Mouse (Mus musculus): ENCODE results near the gene Gm10320.

Gm10320 gene

DNA sequence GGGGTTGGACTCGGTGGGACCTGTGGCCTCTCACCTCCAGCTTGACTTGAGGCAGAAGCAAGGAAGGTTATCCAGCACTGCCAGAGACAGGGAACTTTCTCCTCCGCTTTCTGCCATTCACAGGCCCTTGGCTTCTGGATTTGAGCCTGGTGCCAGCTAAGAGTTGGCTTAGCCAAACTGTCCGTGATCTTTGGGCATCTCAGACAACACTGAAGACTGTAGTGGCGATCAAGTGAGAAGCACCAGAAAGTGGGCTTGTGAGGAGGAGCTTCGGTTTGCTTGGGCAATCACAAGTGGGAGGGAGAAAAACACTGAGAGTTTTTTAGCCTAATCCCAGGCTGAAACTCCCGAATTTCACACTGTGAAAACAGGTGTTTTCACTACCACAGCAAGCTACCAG lies 14.2 kb upstream of the Gm10320 start:
- CTCF ChIA-PET, result interaction anchor here in 2 of 4 experiments (0.6 to 0.8 kb wide), 2 partner anchors 11 to 83 kb away, joined by 3 read pairs; no protein-coding TSS in a partner anchor
- POLR2A ChIA-PET, result interaction anchor here in 1 of 4 experiments (0.6 to 2.0 kb wide), 3 partner anchors 21 to 66 kb away, joined by 4 to 12 read pairs (median 4); no protein-coding TSS in a partner anchor

DNA sequence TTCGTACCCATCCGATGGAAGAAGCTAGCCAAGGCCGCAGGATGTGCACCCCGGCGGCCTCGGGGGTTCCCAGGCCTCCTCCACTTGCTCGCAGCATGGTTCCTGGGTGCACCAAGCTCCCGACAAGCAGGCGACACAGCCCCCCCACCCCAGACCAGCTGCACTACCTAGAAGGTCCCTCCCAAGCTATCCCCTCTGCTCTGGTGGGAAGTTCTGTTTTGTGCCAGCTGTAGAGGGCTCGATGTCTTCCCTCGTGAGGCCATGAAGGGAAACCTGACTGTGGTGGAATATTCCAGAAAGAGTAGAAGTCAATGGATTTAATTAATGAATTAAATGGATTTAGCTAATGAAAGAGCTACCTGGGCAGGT lies 13.7 kb upstream of the Gm10320 start:
- CTCF ChIA-PET, result interaction anchor here in 2 of 4 experiments (0.6 to 0.8 kb wide), 2 partner anchors 12 to 83 kb away, joined by 3 read pairs; no protein-coding TSS in a partner anchor
- POLR2A ChIA-PET, result interaction anchor here in 1 of 4 experiments (0.6 to 2.0 kb wide), 4 partner anchors 12 to 67 kb away, joined by 3 to 12 read pairs (median 4); no protein-coding TSS in a partner anchor

DNA sequence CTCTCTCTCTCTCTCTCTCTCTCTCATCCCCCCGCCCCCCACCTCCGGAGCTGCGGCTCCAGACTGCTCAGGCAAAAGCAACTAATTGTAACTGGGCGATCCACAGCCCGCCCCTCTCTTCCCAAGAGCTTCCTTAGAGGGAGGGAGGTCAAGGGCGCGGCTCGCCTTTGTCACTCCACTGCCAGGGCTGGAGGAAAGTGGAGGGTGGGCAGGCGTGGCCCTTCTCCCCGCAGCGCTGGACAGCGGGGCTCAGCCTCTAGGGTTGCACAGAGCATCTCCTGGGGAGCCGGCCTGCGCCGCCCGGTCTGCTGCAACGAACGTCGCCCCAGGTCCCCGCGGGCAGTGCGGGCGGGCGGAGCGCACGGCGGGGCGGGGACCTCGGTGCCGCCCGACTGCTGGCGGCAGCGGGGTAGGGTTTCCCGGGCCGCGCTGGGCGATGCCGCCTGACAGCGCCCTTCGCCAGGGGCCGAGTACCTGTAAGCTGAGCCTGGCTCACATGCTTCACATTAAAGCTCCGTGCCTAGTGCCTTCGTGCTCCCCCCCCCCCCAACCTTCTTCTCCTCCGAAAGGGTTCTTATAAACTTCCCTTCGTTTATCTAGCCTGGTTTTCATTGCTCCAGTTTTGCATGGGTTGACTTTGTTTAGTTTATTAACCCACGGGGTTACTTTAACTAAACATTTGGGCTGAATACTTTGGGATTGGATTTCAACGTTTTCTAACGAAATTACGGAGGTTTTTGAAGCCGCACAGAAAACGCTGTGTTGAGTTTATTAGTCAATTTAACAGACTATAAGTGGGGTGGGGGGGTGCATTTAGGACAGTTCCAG lies 13.1 kb upstream of the Gm10320 start:
- CTCF ChIA-PET, result interaction anchor here (0.5 to 1.4 kb wide), 8 partner anchors 56 to 924 kb away, joined by 3 to 9 read pairs (median 4); no protein-coding TSS in a partner anchor
- POLR2A ChIA-PET, result interaction anchor here in 3 of 4 experiments (0.5 to 2.8 kb wide), 12 partner anchors 12 to 1453 kb away, joined by 3 to 12 read pairs (median 4); no protein-coding TSS in a partner anchor

DNA sequence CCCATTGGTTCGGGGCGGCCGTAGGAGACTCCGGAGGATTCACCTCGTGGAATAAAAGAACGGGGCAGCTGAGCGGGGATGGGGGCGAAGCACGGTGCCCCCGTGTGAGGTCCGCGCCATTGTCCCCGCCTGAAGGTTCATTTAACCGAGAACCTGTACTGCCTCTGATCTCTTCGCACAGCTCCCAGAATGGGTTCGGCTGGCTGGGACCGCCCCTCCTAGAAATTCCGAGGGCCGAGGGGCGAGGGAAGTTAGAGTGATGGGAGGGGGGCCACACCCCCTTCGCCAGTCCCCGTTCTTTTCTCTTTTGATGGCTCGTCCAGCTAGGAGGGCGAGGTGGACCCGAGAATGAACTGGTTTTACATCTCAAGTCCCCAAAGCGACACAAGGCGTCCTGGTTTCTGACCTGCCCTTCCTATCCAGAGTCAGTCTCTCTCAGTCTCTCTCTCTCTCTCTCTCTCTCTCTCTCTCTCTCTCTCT lies 12.4 kb upstream of the Gm10320 start:
- CTCF ChIA-PET, result interaction anchor here (0.5 to 1.4 kb wide), 8 partner anchors 9 to 924 kb away, joined by 3 to 9 read pairs (median 4); no protein-coding TSS in a partner anchor
- POLR2A ChIA-PET, result interaction anchor here in 2 of 4 experiments (0.6 to 2.8 kb wide), 8 partner anchors 13 to 1453 kb away, joined by 3 to 12 read pairs (median 4); no protein-coding TSS in a partner anchor

DNA sequence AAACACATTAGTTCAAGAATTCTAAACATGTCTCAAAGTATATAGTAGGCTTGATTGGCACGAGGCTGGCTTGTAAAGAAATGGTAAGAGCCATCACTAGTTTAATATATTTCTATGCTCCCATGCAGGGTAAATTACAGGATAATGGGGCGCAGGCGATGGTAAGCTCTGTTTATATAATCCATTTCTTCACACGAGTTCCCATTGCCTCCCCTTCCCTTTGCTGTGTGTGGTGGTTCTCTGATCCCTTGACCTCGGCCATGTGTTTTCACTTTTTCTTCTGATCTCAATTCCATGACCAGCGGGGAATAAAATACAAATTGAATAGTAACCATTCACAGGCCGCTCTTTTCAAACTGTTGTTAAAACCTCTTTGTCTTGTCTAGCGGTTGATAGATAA lies 11.8 kb upstream of the Gm10320 start:
- ChIA-PET CTCF (no interaction called here), POLR2A (interaction anchor here in 1 of 4 experiments (2.8 kb wide), 1 partner anchor 152 kb away, joined by 7 read pairs; no protein-coding TSS in a partner anchor)

DNA sequence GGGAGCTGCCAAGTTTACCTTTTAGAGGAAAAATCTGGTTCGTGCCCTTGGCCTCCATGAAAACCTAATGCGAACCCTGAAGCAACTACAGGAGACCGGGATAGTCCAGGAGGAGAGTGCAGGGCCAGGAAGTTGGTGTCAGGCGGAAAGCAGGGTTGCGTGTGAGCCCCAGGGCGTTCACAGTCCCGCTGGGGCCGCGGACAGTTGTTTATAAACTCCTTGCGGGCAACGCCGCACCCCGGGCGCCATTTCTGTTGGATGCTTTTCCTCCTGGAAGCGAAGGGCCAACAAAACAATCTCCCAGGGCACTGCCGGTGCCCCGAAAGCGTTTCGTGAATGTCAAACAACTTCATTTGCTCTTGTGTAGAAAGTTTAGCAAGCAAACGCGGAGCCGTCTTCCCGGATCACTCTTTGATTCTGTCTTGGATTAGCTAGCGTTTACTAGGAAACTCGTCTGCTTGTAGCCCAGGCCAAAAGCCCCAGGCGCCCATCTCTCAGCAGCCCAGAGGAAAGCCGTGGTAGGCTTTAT lies 11.1 kb upstream of the Gm10320 start:
- ChIA-PET CTCF (interaction anchor here in 1 of 4 experiments (1.0 kb wide), 1 partner anchor 15 kb away, joined by 3 read pairs; no protein-coding TSS in a partner anchor), POLR2A (interaction anchor here in 1 of 4 experiments (1.3 to 2.8 kb wide), 2 partner anchors 111 to 152 kb away, joined by 4 to 7 read pairs; no protein-coding TSS in a partner anchor)

DNA sequence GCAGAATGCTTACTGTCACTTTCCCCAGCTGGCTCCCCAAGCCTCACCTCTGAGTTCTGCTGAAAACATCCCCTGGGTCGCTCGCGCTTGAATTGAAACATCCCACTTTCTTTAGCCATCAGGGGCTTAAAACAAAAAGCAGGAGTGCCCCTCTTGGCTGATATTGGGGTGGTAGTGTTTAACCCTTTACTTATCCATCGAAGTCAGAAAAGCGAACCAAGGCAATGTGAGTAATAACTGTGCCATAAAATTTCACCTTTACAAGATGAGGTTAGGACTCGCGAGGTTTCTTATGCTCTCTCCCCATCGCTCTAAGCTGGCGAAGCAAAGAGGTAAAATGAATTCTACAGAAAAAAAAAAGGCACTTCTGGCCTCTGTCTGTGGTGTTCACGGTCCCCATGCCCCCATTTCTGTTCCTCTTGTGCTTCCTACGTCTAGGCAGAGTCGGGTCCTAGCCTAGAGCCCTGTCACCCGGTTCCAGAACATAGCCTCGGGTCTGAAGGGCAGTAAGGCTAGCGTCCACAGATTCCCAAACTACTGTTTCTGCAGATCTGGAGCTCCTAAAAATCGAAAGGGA lies 10.5 kb upstream of the Gm10320 start:
- ChIA-PET POLR2A (interaction anchor here in 1 of 4 experiments (1.3 to 2.8 kb wide), 2 partner anchors 111 to 151 kb away, joined by 4 to 7 read pairs; no protein-coding TSS in a partner anchor), CTCF (interaction anchor here in 2 of 4 experiments (0.6 to 1.0 kb wide), 2 partner anchors 16 to 58 kb away, joined by 3 to 4 read pairs; no protein-coding TSS in a partner anchor)

DNA sequence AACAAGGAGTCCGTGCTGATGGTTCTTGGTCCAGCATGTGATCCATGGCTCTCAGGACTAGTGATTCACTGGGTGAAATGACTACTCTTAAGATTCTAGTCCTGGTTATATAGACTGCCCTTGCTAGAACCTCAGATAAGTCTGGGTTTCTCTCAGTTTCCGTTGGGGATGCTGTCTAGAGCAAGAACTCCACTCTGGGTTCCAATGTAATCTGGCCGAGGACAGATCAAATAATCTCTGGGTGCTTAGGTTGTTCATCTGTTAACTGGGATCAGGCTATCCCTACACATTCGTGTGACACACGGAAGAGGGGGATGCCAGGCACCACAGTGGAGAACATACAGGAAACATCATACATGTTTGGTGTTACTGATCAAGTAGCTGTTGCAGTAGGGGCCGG lies 9.5 kb upstream of the Gm10320 start:
- CTCF ChIA-PET, result no interaction called here
- POLR2A ChIA-PET, result interaction anchor here in 1 of 4 experiments (1.0 kb wide), 1 partner anchor 86 kb away, joined by 3 read pairs; no protein-coding TSS in a partner anchor

DNA sequence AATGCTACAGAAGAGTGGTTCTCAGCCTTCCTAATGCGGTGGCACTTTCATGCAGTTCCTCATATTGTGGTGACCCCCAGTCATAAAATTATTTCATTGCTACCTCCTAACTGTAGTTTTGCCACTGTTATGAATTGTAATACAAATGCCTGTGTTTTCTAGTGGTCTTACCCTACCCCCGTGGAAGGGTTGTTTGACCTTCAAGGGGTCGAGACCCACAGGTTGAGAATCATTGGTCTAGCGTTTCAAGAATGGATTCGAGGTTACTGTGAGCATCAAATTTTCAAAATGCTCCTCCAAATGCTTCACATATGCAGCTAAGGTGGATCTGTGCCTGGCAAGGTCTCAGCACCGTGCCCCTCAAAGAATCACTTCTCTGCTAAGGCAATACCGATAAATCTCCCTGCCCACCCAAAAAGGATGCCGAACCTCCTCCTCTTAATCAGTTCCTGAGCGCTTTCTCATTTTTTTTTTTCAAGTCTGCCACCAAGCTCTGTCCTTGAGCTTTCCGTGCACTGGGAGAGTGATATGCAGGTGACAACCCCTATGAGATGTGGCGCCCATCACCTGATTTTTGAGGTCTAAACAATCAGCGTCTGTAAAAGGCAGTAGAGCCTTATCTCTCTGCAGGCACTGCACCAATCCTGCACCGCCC lies 8.8 kb upstream of the Gm10320 start:
- CTCF ChIA-PET, result no interaction called here
- POLR2A ChIA-PET, result interaction anchor here in 1 of 4 experiments (1.0 to 1.5 kb wide), 2 partner anchors 71 to 86 kb away, joined by 3 read pairs; no protein-coding TSS in a partner anchor

DNA sequence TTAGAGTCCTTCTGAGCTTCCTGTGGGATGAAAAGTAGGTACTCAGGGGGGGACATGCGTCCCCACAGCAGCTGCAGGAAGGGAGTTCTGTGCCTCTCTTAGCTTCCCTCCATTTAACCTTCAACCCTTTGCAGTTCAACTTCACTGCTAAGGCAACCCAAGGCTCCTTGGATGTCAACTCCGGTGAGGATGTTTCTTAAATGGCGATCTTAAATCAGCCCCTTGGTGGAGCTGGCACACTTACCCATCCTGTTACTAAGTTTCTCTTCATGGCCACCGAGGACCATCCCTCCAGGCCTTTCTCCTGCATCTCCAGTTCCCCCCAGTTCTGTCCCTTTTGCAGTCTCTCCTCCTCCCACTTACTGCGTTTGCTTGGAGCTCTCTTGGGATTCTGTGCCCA lies 6.8 kb upstream of the Gm10320 start:
- ChIA-PET POLR2A (interaction anchor here in 1 of 4 experiments (0.6 to 0.8 kb wide), 2 partner anchors 63 to 258 kb away, joined by 3 to 4 read pairs; no protein-coding TSS in a partner anchor), CTCF (interaction anchor here (0.5 to 1.8 kb wide), 5 partner anchors 90 to 200 kb away, joined by 3 to 6 read pairs (median 4); no protein-coding TSS in a partner anchor)

DNA sequence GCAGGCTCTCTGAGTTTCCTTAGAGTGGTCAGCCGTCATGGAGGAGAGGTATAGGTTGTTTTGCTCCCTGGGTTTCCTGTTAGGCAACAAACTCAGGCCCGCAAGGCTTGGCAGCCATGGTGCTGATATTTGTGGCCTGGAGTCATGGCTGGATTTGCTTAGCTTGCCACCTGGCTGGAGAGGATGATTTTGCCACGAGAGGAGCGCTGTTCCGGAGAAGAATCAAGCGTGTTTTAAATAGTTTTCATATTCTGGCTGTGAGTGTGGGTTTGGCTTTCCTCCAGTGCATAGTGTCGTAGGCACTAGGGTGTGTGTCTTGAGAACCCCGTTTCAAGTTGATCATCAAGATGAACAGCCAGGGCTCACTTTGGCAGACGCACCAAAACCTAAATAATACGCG lies 6.3 kb upstream of the Gm10320 start:
- ChIA-PET CTCF (interaction anchor here (0.5 to 1.8 kb wide), 8 partner anchors 13 to 1471 kb away, joined by 3 to 6 read pairs (median 4); no protein-coding TSS in a partner anchor), POLR2A (interaction anchor here in 2 of 4 experiments (0.7 to 0.8 kb wide), 2 partner anchors 232 to 258 kb away, joined by 3 to 5 read pairs; no protein-coding TSS in a partner anchor)

DNA sequence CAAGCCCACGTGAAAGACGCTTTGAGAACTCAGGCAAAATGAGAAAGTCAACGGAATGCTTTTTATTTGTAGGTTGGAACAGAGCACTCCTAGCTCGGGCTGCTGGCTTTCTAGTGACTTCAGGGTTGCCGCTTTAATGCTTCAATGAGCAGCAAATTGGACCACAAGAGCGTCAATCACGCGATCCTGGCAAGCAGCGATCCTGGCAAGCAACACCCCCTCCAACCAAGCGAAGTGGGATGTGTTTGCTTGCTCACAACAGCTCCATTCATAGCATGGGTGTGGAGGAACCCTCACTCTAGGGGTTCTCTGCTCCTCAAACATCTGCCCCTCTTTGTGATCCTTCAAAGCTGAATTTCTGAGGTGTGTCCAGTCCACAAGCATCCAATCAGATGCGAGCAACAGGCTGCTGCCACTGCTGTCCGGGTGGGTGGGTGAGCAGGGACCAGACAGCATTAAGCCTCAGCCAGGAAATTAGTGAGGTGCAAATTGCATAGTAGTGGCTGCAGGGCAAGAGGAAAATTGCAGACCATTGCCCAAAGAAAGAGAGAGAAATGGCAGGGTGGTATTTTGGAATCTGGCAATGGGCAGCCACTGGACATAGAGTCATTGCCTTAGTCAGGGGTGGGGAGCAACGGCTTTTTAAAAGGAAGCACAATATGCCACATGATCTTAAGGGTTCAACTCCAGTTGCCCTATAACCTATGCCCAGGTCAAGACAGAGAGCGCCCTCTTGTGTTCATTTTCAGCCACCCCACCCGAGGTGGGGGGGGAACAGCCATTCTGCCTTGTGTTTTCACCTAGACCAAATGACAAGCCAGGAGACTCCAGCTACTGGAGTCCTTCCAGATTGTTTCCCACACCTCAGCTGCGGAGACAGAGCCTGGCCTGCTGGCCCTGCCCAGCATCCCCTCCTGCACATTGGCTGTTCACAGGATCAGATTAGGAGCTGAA lies 5.4 kb upstream of the Gm10320 start:
- POLR2A ChIA-PET, result interaction anchor here in 2 of 4 experiments (0.7 to 1.8 kb wide), 3 partner anchors 11 to 1840 kb away, joined by 3 to 5 read pairs (median 4); no protein-coding TSS in a partner anchor
- CTCF ChIA-PET, result interaction anchor here in 3 of 4 experiments (0.6 to 1.8 kb wide), 7 partner anchors 12 to 1472 kb away, joined by 3 to 6 read pairs (median 4); no protein-coding TSS in a partner anchor

DNA sequence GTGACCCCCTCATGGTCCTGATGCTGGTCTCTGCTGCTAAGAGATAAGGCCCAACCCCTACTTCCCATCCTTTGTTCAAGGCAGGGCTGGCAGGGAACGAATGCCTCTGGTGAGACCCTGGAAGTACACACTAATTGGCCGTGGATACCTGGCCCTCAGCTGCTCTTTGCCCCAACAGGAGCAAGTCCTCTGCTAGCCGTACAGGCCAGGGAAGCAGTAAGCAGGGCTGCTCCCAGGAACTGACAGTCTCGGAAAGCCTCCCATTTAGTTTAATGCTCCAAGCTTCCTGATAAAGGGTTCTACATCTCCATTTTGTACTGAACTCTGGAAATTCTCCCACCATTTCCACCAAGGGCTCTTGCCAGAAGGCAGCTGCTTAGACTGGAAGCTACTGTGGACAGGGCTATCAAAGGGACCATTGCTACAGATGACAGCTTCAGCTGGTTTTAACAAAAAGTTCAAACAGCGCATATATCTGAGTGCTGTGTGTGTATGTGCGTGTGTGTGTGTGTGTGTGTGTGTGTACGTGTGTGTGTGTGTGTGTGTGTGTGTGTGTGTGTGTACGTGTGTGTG lies 2.8 kb upstream of the Gm10320 start:
- ChIA-PET POLR2A (no interaction called here), CTCF (interaction anchor here in 2 of 4 experiments (0.5 to 0.6 kb wide), 2 partner anchors 10 to 26 kb away, joined by 3 to 8 read pairs; no protein-coding TSS in a partner anchor)

DNA sequence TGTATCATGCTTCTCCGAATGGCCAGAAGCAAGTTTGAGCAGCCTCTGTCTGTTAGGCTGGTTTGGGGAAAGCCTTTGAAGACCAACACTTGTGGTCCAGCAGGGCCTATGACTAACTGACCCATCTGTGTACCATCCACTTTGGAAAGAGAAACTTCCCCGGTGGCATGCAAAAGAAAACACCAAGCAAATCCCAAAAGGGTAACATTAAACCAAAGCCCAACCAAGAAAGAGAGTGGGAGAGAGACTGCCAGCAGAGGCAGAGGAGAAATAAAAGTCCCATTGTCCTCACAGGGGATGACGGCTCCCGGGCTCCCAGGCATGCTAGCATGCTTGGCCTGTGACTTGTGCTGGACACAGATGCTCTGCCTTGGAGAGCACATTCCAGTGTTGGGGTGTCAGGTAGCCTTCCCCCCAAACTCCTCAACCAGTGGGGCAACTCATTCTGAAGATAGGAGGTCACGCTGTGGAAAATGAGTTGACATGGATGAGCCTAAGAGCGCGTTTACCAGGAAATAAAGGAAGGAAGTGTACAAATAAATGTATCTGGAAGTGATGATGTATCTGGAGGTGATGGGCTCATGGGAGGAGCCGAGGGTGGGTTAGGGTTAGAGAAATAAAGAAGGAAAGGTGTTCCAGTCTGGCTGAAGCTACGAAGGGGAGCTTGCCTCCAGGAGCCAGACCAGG lies 911 bp upstream of the Gm10320 start:
- POLR2A ChIA-PET, result no interaction called here
- CTCF ChIA-PET, result no interaction called here

DNA sequence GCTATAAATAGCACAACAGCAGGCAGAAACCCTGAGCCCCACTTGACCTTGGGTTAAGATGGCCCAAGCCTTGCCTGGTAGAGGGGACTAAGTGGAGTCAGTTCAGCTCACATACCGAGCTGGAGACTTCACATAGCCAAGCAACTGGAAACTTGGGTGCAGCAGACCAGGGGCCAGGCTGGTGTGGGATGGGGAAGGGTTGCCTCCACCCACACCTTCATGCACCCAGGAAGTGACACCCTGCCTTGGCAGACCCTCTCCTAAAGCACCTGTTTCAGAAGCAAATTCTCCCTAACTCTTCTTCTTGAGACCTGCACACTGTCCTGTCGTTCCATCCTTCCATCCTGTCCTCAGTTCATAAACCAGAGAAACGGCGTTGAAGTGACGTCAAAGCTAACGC lies 5.1 kb downstream of the Gm10320 start:
- POLR2A ChIA-PET, result interaction anchor here in 1 of 4 experiments (1.8 kb wide), 1 partner anchor 10 kb away, joined by 4 read pairs; no protein-coding TSS in a partner anchor
- CTCF ChIA-PET, result no interaction called here

DNA sequence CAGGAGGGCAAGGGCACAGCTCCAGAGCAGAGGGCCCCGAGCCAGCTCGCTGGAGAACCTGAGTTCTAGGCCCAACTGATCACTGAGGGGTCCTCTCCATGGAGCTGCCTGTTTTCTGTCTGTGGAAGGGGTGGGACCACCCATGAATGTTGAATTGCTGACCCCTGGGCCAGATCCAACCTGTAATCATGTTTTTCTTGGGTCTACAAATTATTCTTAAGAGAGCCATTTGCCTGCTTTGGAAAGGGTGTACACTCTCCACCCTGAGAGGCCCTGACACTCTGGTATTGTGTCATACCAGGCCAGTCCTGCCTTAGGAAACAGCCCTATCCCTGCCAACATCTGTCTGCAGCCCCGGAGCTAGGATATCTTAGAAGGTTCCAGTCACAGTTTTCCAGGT lies 5.6 kb downstream of the Gm10320 start:
- CTCF ChIA-PET, result interaction anchor here in 1 of 4 experiments (0.5 kb wide), 1 partner anchor 25 kb away, joined by 5 read pairs; no protein-coding TSS in a partner anchor
- POLR2A ChIA-PET, result interaction anchor here in 1 of 4 experiments (1.8 kb wide), 1 partner anchor 11 kb away, joined by 4 read pairs; no protein-coding TSS in a partner anchor
